Mouse (Mus musculus): ENCODE results near the gene Ntsr1. TPM values are rescaled to one million over a fixed set of nuclear protein-coding genes. Genes with fewer than 3 reads are reported as not detected.

Ntsr1 gene
- polyA plus RNA-seq, 1 experiment from 2014 or later, result 0.16 TPM

GRCm38 (mm10) chr2:180511875-180512661, 12.3 kb downstream of the Ntsr1 start:
- Histone ChIP-seq H3K36me3 (replicated peaks) (no peaks in the 10 kb centered on the region), H3K4me1 (peaks cover 45% of the 10 kb centered on the region), H3K9me3 (no peaks in the 10 kb centered on the region), H3K27me3 (replicated peaks; ENCODE audit: low read depth, poor library complexity, severe bottlenecking) (peaks cover 65% of the 10 kb centered on the region), H3K27ac (replicated peaks) (no peak overlapping the region), H3K4me3 (no peak overlapping the region)
- 54% methylated on average over 13 of the region's 13 CpGs for WGBS
- DNase-seq (ENCODE audit: low spot score), result no peak

GRCm38 (mm10) chr2:180513019-180513418, 13.2 kb downstream of the Ntsr1 start:
- DNase-seq (ENCODE audit: low spot score), result no peak
- Histone ChIP-seq H3K27me3 (replicated peaks; ENCODE audit: low read depth, poor library complexity, severe bottlenecking) (peaks cover 62% of the 10 kb centered on the region), H3K9me3 (no peaks in the 10 kb centered on the region), H3K36me3 (replicated peaks) (no peaks in the 10 kb centered on the region), H3K4me3 (no peak overlapping the region), H3K27ac (replicated peaks) (no peak overlapping the region), H3K4me1 (peaks cover 44% of the 10 kb centered on the region)
- WGBS, result 78% methylated on average over 3 of the region's 3 CpGs

GRCm38 (mm10) chr2:180513835-180514234, 14.1 kb downstream of the Ntsr1 start:
- no peak overlapping the region for H3K27ac ChIP-seq (replicated peaks)
- H3K9me3 ChIP-seq, result no peaks in the 10 kb centered on the region
- H3K27me3 ChIP-seq (replicated peaks; ENCODE audit: low read depth, poor library complexity, severe bottlenecking), result peaks cover 62% of the 10 kb centered on the region
- 44% methylated on average over 4 of the region's 4 CpGs for WGBS
- no peak overlapping the region for H3K4me3 ChIP-seq
- no peaks in the 10 kb centered on the region for H3K36me3 ChIP-seq (replicated peaks)
- no peak for DNase-seq (ENCODE audit: low spot score)
- peaks cover 40% of the 10 kb centered on the region for H3K4me1 ChIP-seq

GRCm38 (mm10) chr2:180521437-180522221, 21.9 kb downstream of the Ntsr1 start:
- Histone ChIP-seq H3K27me3 (replicated peaks; ENCODE audit: low read depth, poor library complexity, severe bottlenecking) (peaks cover 23% of the 10 kb centered on the region), H3K4me3 (no peak overlapping the region), H3K4me1 (no peaks in the 10 kb centered on the region), H3K27ac (replicated peaks) (no peak overlapping the region), H3K9me3 (no peaks in the 10 kb centered on the region), H3K36me3 (replicated peaks) (no peaks in the 10 kb centered on the region)
- no peak for DNase-seq (ENCODE audit: low spot score)
- 76% methylated on average over 5 of the region's 5 CpGs for WGBS

DNA sequence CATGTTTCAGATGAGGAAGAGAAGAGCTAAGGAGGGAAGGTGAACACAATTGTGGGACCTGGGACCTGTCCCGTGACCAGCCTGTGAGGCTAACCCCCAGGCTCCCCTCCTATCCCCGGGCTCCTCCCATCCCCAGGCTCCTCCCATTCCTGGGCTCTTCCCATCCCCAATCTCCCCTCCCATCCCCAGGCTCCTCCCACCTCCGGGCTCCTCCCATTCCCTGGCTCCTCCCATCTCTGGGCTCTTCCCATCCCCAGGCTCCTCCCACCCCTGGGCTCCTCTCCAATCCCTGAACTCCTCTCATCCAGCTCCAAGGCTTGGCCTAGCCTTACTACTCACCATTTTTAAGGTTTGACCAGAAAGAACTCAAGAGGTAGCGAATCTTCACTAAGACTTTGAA, 23.0 kb downstream of the Ntsr1 start:
- DNase-seq (ENCODE audit: low spot score), result no peak
- Histone ChIP-seq H3K9me3 (no peaks in the 10 kb centered on the region), H3K27me3 (replicated peaks; ENCODE audit: low read depth, poor library complexity, severe bottlenecking) (peaks cover 35% of the 10 kb centered on the region), H3K4me3 (no peak overlapping the region), H3K4me1 (peaks cover 4% of the 10 kb centered on the region), H3K36me3 (replicated peaks) (no peaks in the 10 kb centered on the region), H3K27ac (replicated peaks) (no peak overlapping the region)
- WGBS, result 73% methylated on average over 4 of the region's 4 CpGs

GRCm38 (mm10) chr2:180527447-180527846, 27.7 kb downstream of the Ntsr1 start:
- no peak overlapping the region for H3K27ac ChIP-seq (replicated peaks)
- H3K4me3 ChIP-seq, result no peak overlapping the region
- no peaks in the 10 kb centered on the region for H3K36me3 ChIP-seq (replicated peaks)
- H3K4me1 ChIP-seq, result peaks cover 26% of the 10 kb centered on the region
- H3K9me3 ChIP-seq, result no peaks in the 10 kb centered on the region
- WGBS, result 68% methylated on average over 7 of the region's 7 CpGs
- DNase-seq (ENCODE audit: low spot score), result no peak
- peaks cover 59% of the 10 kb centered on the region for H3K27me3 ChIP-seq (replicated peaks; ENCODE audit: low read depth, poor library complexity, severe bottlenecking)

- H3K27me3 ChIP-seq (replicated peaks; ENCODE audit: low read depth, poor library complexity, severe bottlenecking), result peaks cover 60% of the 10 kb centered on the region
- 16% methylated on average over 8 of the region's 8 CpGs for WGBS
- no peak for DNase-seq (ENCODE audit: low spot score)
- H3K27ac ChIP-seq (replicated peaks), result no peak overlapping the region
- peaks cover 30% of the 10 kb centered on the region for H3K4me1 ChIP-seq
- H3K4me3 ChIP-seq, result no peak overlapping the region
- no peaks in the 10 kb centered on the region for H3K36me3 ChIP-seq (replicated peaks)
- no peaks in the 10 kb centered on the region for H3K9me3 ChIP-seq
Measured at GRCm38 (mm10) chr2:180527883-180528282, 28.1 kb downstream of the Ntsr1 start.

GRCm38 (mm10) chr2:180530130-180530529, 30.4 kb downstream of the Ntsr1 start:
- no peaks in the 10 kb centered on the region for H3K9me3 ChIP-seq
- DNase-seq (ENCODE audit: low spot score), result no peak
- H3K4me3 ChIP-seq, result no peak overlapping the region
- peaks cover 59% of the 10 kb centered on the region for H3K27me3 ChIP-seq (replicated peaks; ENCODE audit: low read depth, poor library complexity, severe bottlenecking)
- H3K36me3 ChIP-seq (replicated peaks), result no peaks in the 10 kb centered on the region
- peaks cover 30% of the 10 kb centered on the region for H3K4me1 ChIP-seq
- H3K27ac ChIP-seq (replicated peaks), result no peak overlapping the region
- WGBS, result 39% methylated on average over 7 of the region's 7 CpGs

GRCm38 (mm10) chr2:180530584-180530983, 30.8 kb downstream of the Ntsr1 start:
- 20% methylated on average over 3 of the region's 3 CpGs for WGBS

GRCm38 (mm10) chr2:180531671-180532385, 32.1 kb downstream of the Ntsr1 start:
- DNase-seq (ENCODE audit: low spot score), result no peak
- H3K4me1 ChIP-seq, result peaks cover 30% of the 10 kb centered on the region

More at GRCm38 (mm10) chr2:180530584-180530983, 30.8 kb downstream of the Ntsr1 start:
- Histone ChIP-seq H3K27me3 (replicated peaks; ENCODE audit: low read depth, poor library complexity, severe bottlenecking) (peaks cover 54% of the 10 kb centered on the region), H3K27ac (replicated peaks) (no peak overlapping the region), H3K4me1 (peaks cover 30% of the 10 kb centered on the region), H3K4me3 (no peak overlapping the region), H3K9me3 (no peaks in the 10 kb centered on the region), H3K36me3 (replicated peaks) (no peaks in the 10 kb centered on the region)
- no peak for DNase-seq (ENCODE audit: low spot score)

GRCm38 (mm10) chr2:180532386-180532995, 32.7 kb downstream of the Ntsr1 start:
- H3K27ac ChIP-seq (replicated peaks), result no peak overlapping the region
- no peaks in the 10 kb centered on the region for H3K36me3 ChIP-seq (replicated peaks)
- no peak for DNase-seq (ENCODE audit: low spot score)
- peaks cover 28% of the 10 kb centered on the region for H3K4me1 ChIP-seq
- H3K27me3 ChIP-seq (replicated peaks; ENCODE audit: low read depth, poor library complexity, severe bottlenecking), result peaks cover 36% of the 10 kb centered on the region
- no peaks in the 10 kb centered on the region for H3K9me3 ChIP-seq
- 55% methylated on average over 6 of the region's 6 CpGs for WGBS
- no peak overlapping the region for H3K4me3 ChIP-seq

More at GRCm38 (mm10) chr2:180531671-180532385, 32.1 kb downstream of the Ntsr1 start:
- Histone ChIP-seq H3K27me3 (replicated peaks; ENCODE audit: low read depth, poor library complexity, severe bottlenecking) (peaks cover 43% of the 10 kb centered on the region), H3K4me3 (no peak overlapping the region), H3K27ac (replicated peaks) (no peak overlapping the region), H3K9me3 (no peaks in the 10 kb centered on the region), H3K36me3 (replicated peaks) (no peaks in the 10 kb centered on the region)
- 71% methylated on average over 7 of the region's 7 CpGs for WGBS

- WGBS, result 70% methylated on average over 4 of the region's 4 CpGs
- DNase-seq (ENCODE audit: low spot score), result no peak
- no peak overlapping the region for H3K27ac ChIP-seq (replicated peaks)
- H3K9me3 ChIP-seq, result no peaks in the 10 kb centered on the region
- H3K36me3 ChIP-seq (replicated peaks), result no peaks in the 10 kb centered on the region
- H3K4me1 ChIP-seq, result peaks cover 22% of the 10 kb centered on the region
- peaks cover 29% of the 10 kb centered on the region for H3K27me3 ChIP-seq (replicated peaks; ENCODE audit: low read depth, poor library complexity, severe bottlenecking)
- H3K4me3 ChIP-seq, result no peak overlapping the region
Measured at GRCm38 (mm10) chr2:180533237-180533636, 33.5 kb downstream of the Ntsr1 start.
